Mouse (Mus musculus) G1E (cell line): ENCODE measurements around the gene Chad. TPM values are rescaled to one million over a fixed set of nuclear protein-coding genes. Genes with fewer than 3 reads are reported as not detected.

Source experiments
- ATAC-seq: 2 replicates; pipeline ENCODE4 v1.8.0; 2016; ENCODE audit warnings: mild to moderate bottlenecking; ENCODE audit not compliant: insufficient number of reproducible peaks, poor library complexity, low FRiP score, severe bottlenecking; ENCODE audit errors: extremely low read depth
- DNase-seq: peaks from one replicate; pipeline ENCODE4 v3.0.0; 2012; ENCODE audit warnings: low spot score
- H3K27me3 ChIP-seq: 2 replicates; pipeline ENCODE4 v1.6.1; 2012; ENCODE audit warnings: mild to moderate bottlenecking, low read length, inconsistent platforms; ENCODE audit not compliant: insufficient read depth
- H3K36me3 ChIP-seq: replicated peaks from 2 replicates; pipeline ENCODE3; 2012; ENCODE audit warnings: mild to moderate bottlenecking, inconsistent platforms
- H3K4me1 ChIP-seq: 2 replicates; pipeline ENCODE4 v1.6.1; 2012; ENCODE audit warnings: low read depth, low read length, inconsistent platforms, mixed read lengths; ENCODE audit not compliant: insufficient read depth
- H3K4me3 ChIP-seq: 2 replicates; pipeline ENCODE4 v1.5.1; 2012; ENCODE audit warnings: low read depth, mild to moderate bottlenecking, inconsistent platforms, low read length, moderate library complexity, mixed read lengths
- H3K9me3 ChIP-seq: replicated peaks from 2 replicates; pipeline ENCODE4 v1.6.1; 2012; ENCODE audit warnings: inconsistent platforms
- CTCF ChIP-seq: IDR thresholded peaks from 2 replicates; pipeline ENCODE4 v1.5.1; 2012; ENCODE audit warnings: low read depth, low read length, inconsistent platforms, mixed read lengths
- GATA1 ChIP-seq: IDR thresholded peaks from 2 replicates; pipeline ENCODE4 v1.6.1; 2012; ENCODE audit warnings: borderline replicate concordance, low read length, inconsistent platforms, mixed read lengths
- GATA2 ChIP-seq: IDR thresholded peaks from 2 replicates; pipeline ENCODE4 v1.6.1; 2012; ENCODE audit warnings: low read depth, low read length, inconsistent platforms, borderline replicate concordance
- POLR2AphosphoS5 ChIP-seq: IDR thresholded peaks from 2 replicates; pipeline ENCODE4 v1.6.1; 2012; ENCODE audit warnings: low read depth, low read length, inconsistent platforms; ENCODE audit not compliant: insufficient replicate concordance
- TAL1 ChIP-seq: conservative IDR thresholded peaks from 2 replicates; pipeline ENCODE4 v1.6.1; 2012; ENCODE audit warnings: low read depth, low read length, inconsistent platforms, mixed read lengths
- polyA plus RNA-seq: library from polyadenylated mRNA; stranded (reverse); fragments of >175 nt; gene quantifications from 2 replicates; pipeline ENCODE4 v1.2.3, GENCODE M21; 2012
- total RNA-seq, 2 experiments: library from RNA; stranded (forward) in 1 of 2; stranded (reverse) in 1 of 2; fragments of 200-1000 nt in 1 of 2; fragments of >200 nt in 1 of 2; fragmentation: Nextera tagmentation in 1 of 2; gene quantifications; 2 replicates each; pipeline ENCODE4 v1.2.3; 2014 to 2017

The Chad gene
- total and polyA plus RNA-seq, 3 experiments = 0.11 TPM; not detected in 2

DNA sequence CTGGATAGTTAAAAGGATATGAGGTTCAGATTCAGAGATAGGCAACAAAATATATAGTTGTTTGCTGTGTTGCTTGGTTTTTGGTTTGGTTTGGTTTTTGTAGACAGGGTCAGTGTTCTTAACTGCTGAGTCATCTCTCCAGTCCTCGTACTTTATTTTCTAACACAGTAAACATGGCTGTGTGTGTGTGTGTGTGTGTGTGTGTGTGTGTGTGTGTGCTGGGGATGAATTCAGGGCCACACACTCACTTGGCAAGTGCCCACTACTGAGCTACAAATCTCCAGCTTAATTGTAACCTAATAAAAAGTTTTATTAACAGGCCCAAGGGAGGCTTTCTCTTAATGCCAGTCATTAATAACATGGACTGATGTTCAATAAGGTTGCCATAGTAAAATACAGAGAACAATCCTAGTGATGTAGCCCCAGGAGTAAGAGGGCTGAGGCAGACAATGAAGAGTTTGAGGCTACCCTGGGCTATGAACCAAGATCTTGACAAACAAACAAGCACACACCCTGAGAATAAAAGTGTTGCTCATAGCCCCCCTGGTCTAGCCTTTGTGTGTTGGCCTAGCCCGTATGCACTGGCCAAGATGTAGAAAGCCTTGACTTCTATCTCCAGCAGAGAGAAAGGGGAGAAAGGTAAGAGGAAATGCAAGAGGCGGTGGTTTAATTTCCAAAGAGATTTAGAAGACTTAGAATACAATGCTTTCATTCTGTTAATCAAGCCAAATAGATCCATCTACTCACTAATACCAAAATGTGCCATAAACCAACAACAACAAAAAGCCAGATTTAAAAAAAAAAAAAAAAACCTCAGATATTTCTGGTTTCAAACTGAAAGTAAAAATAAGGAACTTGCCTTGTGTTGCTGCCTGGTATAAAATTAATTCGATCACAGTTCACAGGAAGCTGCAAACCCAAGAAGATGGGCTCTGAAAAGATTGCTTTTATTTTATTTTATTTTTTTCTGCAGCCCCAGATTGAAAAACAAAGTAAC, 46.2 kb downstream of the Chad start:
- no peak for ATAC-seq
- Histone ChIP-seq H3K4me1 (no peaks in the 10 kb centered on the region), H3K36me3 (no peaks in the 10 kb centered on the region), H3K27me3 (peaks cover 23% of the 10 kb centered on the region), H3K9me3 (no peaks in the 10 kb centered on the region), H3K4me3 (no peak overlapping the region)
- DNase-seq = no peak
- no peak for TF ChIP-seq CTCF
- no peak for TF ChIP-seq POLR2AphosphoS5
- no peak for TF ChIP-seq GATA2
- TF ChIP-seq TAL1 = no peak
- no peak for TF ChIP-seq GATA1

DNA sequence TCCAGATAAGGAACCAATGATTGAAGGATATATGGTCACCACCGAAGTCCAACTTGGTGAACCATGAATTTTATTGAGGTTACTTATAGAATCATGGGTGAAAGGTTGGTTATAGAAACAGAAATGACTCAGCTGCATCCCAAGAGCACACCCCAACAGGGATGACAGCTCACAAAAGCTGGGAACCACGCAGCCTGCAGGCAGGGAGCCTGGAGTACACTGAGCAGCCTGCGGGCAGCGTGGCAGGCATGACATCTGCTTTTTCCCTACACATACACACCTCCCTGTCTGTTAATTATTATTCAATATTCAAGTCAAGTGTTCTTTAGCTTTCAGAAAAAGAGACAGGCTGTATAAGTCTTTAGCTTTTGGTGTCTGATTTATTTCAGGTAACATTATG, 49.8 kb downstream of the Chad start:
- Histone ChIP-seq H3K9me3 (no peaks in the 10 kb centered on the region), H3K36me3 (no peaks in the 10 kb centered on the region), H3K4me3 (no peak overlapping the region), H3K4me1 (no peaks in the 10 kb centered on the region), H3K27me3 (peaks cover 22% of the 10 kb centered on the region)
- DNase-seq (no peak), ATAC-seq (no peak)
- TF ChIP-seq TAL1 = no peak
- TF ChIP-seq POLR2AphosphoS5 = no peak
- no peak for TF ChIP-seq GATA1
- TF ChIP-seq GATA2 = no peak
- no peak for TF ChIP-seq CTCF

DNA sequence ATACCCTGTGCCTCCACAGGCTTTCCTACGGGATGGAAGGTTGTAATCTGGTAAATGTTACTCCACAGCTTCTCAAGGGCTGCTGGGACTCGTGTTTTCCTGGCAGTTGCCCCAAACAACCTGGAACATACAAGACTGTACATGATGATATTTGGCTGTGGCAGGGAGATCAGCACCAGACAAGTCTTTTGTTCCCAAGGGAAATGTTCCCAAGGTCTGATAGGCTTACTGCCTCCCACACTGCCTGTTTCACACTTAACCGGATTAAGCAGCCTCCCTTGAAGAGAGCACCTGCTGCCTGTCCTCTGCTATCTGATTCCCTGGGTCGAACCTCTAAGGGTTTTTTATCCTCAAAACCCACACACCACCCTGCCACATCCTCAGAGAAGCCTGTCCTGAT, 50.6 kb downstream of the Chad start:
- no peak for TF ChIP-seq GATA2
- no peak for TF ChIP-seq TAL1
- TF ChIP-seq CTCF = no peak
- no peak for TF ChIP-seq POLR2AphosphoS5
- ATAC-seq = no peak

DNA sequence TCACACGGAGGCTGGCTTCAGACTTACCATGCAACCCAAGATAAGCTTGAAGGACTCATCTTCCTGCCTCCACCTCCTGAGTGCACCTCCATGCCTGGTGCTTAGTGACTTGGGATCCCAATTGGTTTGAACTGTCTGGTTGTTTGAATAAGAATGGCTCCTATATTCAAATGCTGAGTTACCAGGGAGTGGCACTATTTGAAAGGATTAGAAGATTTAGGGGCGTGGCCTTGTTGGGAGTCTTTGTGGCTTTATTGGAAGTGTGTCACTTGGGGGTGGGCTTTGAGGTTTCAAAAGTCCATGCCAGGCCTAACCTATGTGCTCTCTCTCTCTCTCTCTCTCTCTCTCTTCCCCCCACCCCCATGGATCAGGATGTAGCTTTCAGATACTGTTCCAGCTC, 52.8 kb downstream of the Chad start:
- no peak for DNase-seq
- H3K27me3 ChIP-seq = peaks cover 22% of the 10 kb centered on the region
- TF ChIP-seq GATA1 (no peak), CTCF (no peak)
- H3K36me3 ChIP-seq = no peaks in the 10 kb centered on the region
- ATAC-seq = no peak
- H3K9me3 ChIP-seq = no peaks in the 10 kb centered on the region
- peaks cover 6% of the 10 kb centered on the region for H3K4me1 ChIP-seq
- no peak overlapping the region for H3K4me3 ChIP-seq

More for the DNA sequence above, 50.6 kb downstream of the Chad start:
- DNase-seq = no peak
- Histone ChIP-seq H3K4me1 (no peaks in the 10 kb centered on the region), H3K4me3 (no peak overlapping the region), H3K27me3 (peaks cover 22% of the 10 kb centered on the region), H3K36me3 (no peaks in the 10 kb centered on the region), H3K9me3 (no peaks in the 10 kb centered on the region)

Other genes with a start within 250 kb of the Chad start
- 238 and 283 TPM in 2 replicates for gene Luc7l3, start 243.1 kb upstream of the Chad start, total RNA-seq (2014; fragmentation: Nextera tagmentation)
- gene Luc7l3, start 243.1 kb upstream of the Chad start, total RNA-seq (2017) = 170 and 260 TPM in 2 replicates
- gene Luc7l3, start 243.1 kb upstream of the Chad start, polyA plus RNA-seq = 26.4 and 38.7 TPM in 2 replicates
- 34.4 and 46.0 TPM in 2 replicates for gene Ankrd40, start 237.0 kb upstream of the Chad start, total RNA-seq (2014; fragmentation: Nextera tagmentation)
- gene Ankrd40, start 237.0 kb upstream of the Chad start, total RNA-seq (2017) = 46.4 and 48.4 TPM in 2 replicates
- 75.8 and 90.9 TPM in 2 replicates for gene Ankrd40, start 237.0 kb upstream of the Chad start, polyA plus RNA-seq
- not detected in 2 replicates for gene Abcc3, start 172.1 kb upstream of the Chad start, total RNA-seq (2014; fragmentation: Nextera tagmentation)
- gene Abcc3, start 172.1 kb upstream of the Chad start, total RNA-seq (2017) = 0.17 and 0.27 TPM in 2 replicates
- gene Abcc3, start 172.1 kb upstream of the Chad start, polyA plus RNA-seq = not detected in 2 replicates
- gene Cacna1g, start 90.8 kb upstream of the Chad start, total RNA-seq (2014; fragmentation: Nextera tagmentation) = 38.4 TPM in 1 of 2 replicates, not detected in the other
- 0.49 TPM in 1 of 2 replicates, not detected in the other for gene Cacna1g, start 90.8 kb upstream of the Chad start, total RNA-seq (2017)
- 0.01 TPM in 1 of 2 replicates, not detected in the other for gene Cacna1g, start 90.8 kb upstream of the Chad start, polyA plus RNA-seq
- gene Spata20, start 78.9 kb upstream of the Chad start, total RNA-seq (2014; fragmentation: Nextera tagmentation) = not detected in 2 replicates
- gene Spata20, start 78.9 kb upstream of the Chad start, total RNA-seq (2017) = not detected in 2 replicates
- gene Spata20, start 78.9 kb upstream of the Chad start, polyA plus RNA-seq = not detected in 2 replicates
- gene Epn3, start 65.1 kb upstream of the Chad start, total RNA-seq (2014; fragmentation: Nextera tagmentation) = not detected in 2 replicates
- gene Epn3, start 65.1 kb upstream of the Chad start, total RNA-seq (2017) = not detected in 2 replicates
- not detected in 2 replicates for gene Epn3, start 65.1 kb upstream of the Chad start, polyA plus RNA-seq
- not detected in 2 replicates for gene Mycbpap, start 43.3 kb upstream of the Chad start, total RNA-seq (2014; fragmentation: Nextera tagmentation)
- 0.06 TPM in 1 of 2 replicates, not detected in the other for gene Mycbpap, start 43.3 kb upstream of the Chad start, total RNA-seq (2017)
- not detected in 2 replicates for gene Mycbpap, start 43.3 kb upstream of the Chad start, polyA plus RNA-seq
- gene Rsad1, start 15.8 kb upstream of the Chad start, total RNA-seq (2014; fragmentation: Nextera tagmentation) = 4.8 and 5.3 TPM in 2 replicates
- gene Rsad1, start 15.8 kb upstream of the Chad start, total RNA-seq (2017) = 3.9 and 4.2 TPM in 2 replicates
- gene Rsad1, start 15.8 kb upstream of the Chad start, polyA plus RNA-seq = 4.4 and 5.6 TPM in 2 replicates
- 1.4 and 1.6 TPM in 2 replicates for gene Acsf2, start 36.8 kb downstream of the Chad start, total RNA-seq (2014; fragmentation: Nextera tagmentation)
- 0.27 and 0.81 TPM in 2 replicates for gene Acsf2, start 36.8 kb downstream of the Chad start, total RNA-seq (2017)
- 1.5 and 1.6 TPM in 2 replicates for gene Acsf2, start 36.8 kb downstream of the Chad start, polyA plus RNA-seq
- gene Lrrc59, start 64.7 kb downstream of the Chad start, total RNA-seq (2014; fragmentation: Nextera tagmentation) = 107 and 120 TPM in 2 replicates
- gene Lrrc59, start 64.7 kb downstream of the Chad start, total RNA-seq (2017) = 106 and 117 TPM in 2 replicates
- gene Lrrc59, start 64.7 kb downstream of the Chad start, polyA plus RNA-seq = 146 and 181 TPM in 2 replicates
- 19.5 and 26.2 TPM in 2 replicates for gene Mrpl27, start 88.7 kb downstream of the Chad start, total RNA-seq (2014; fragmentation: Nextera tagmentation)
- 54.7 and 70.9 TPM in 2 replicates for gene Mrpl27, start 88.7 kb downstream of the Chad start, total RNA-seq (2017)
- gene Mrpl27, start 88.7 kb downstream of the Chad start, polyA plus RNA-seq = 66.3 and 70.6 TPM in 2 replicates
- gene Eme1, start 88.9 kb downstream of the Chad start, total RNA-seq (2014; fragmentation: Nextera tagmentation) = 14.4 and 17.9 TPM in 2 replicates
- 39.0 and 42.0 TPM in 2 replicates for gene Eme1, start 88.9 kb downstream of the Chad start, total RNA-seq (2017)
- gene Eme1, start 88.9 kb downstream of the Chad start, polyA plus RNA-seq = 25.8 and 29.4 TPM in 2 replicates
- 4.5 and 9.9 TPM in 2 replicates for gene Xylt2, start 112.5 kb downstream of the Chad start, total RNA-seq (2014; fragmentation: Nextera tagmentation)
- 6.6 and 7.0 TPM in 2 replicates for gene Xylt2, start 112.5 kb downstream of the Chad start, total RNA-seq (2017)
- gene Xylt2, start 112.5 kb downstream of the Chad start, polyA plus RNA-seq = 14.7 and 16.4 TPM in 2 replicates
- not detected in 2 replicates for gene Gm11541, start 139.5 kb downstream of the Chad start, total RNA-seq (2014; fragmentation: Nextera tagmentation)
- gene Gm11541, start 139.5 kb downstream of the Chad start, total RNA-seq (2017) = 0.06 and 0.33 TPM in 2 replicates
- not detected in 2 replicates for gene Gm11541, start 139.5 kb downstream of the Chad start, polyA plus RNA-seq
- gene Cdc34b, start 176.7 kb downstream of the Chad start, total RNA-seq (2014; fragmentation: Nextera tagmentation) = not detected in 2 replicates
- 0.27 TPM in 1 of 2 replicates, not detected in the other for gene Cdc34b, start 176.7 kb downstream of the Chad start, total RNA-seq (2017)
- 0.13 TPM in 1 of 2 replicates, not detected in the other for gene Cdc34b, start 176.7 kb downstream of the Chad start, polyA plus RNA-seq
- not detected in 2 replicates for gene Tmem92, start 217.7 kb downstream of the Chad start, total RNA-seq (2014; fragmentation: Nextera tagmentation)
- 0.16 TPM in 1 of 2 replicates, not detected in the other for gene Tmem92, start 217.7 kb downstream of the Chad start, total RNA-seq (2017)
- gene Tmem92, start 217.7 kb downstream of the Chad start, polyA plus RNA-seq = not detected in 2 replicates